Mouse (Mus musculus) midbrain, embryonic 11.5 days (tissue): Measurements from ENCODE around the gene Gm20741. TPM values are rescaled to one million over a fixed set of nuclear protein-coding genes. Genes with fewer than 3 reads are reported as not detected.

ENCODE experiments used
- ATAC-seq: fragments of 200-750 bp; cut with Nextera tagmentation; 2 replicates; pipeline ENCODE4 v1.8.0; 2017; ENCODE audit warnings: moderate TSS enrichment, moderate library complexity; ENCODE audit not compliant: low FRiP score
- DNase-seq: peaks from one replicate; pipeline ENCODE4 v3.0.0; 2015; ENCODE audit warnings: low spot score; ENCODE audit errors: missing footprints
- H3K27ac ChIP-seq: fragments of 300-500 bp; sonication (generic); 2 replicates; pipeline ENCODE4 v1.5.1; 2014; ENCODE audit warnings: low read depth, low read length
- H3K27me3 ChIP-seq: fragments of 300-500 bp; sonication (generic); 2 replicates; pipeline ENCODE4 v1.6.1; 2014; ENCODE audit warnings: mild to moderate bottlenecking, low read length, moderate library complexity, mixed read lengths; ENCODE audit not compliant: control insufficient read depth, insufficient read depth
- H3K36me3 ChIP-seq: fragments of 300-500 bp; sonication (generic); 2 replicates; pipeline ENCODE4 v1.6.1; 2014; ENCODE audit warnings: mild to moderate bottlenecking, low read length, moderate library complexity, mixed read lengths; ENCODE audit not compliant: control insufficient read depth, insufficient read depth
- H3K4me1 ChIP-seq: fragments of 300-500 bp; sonication (generic); 2 replicates; pipeline ENCODE4 v1.6.1; 2014; ENCODE audit warnings: low read length; ENCODE audit not compliant: control insufficient read depth, insufficient read depth
- H3K4me2 ChIP-seq: fragments of 300-500 bp; sonication (generic); 2 replicates; pipeline ENCODE4 v1.6.1; 2014; ENCODE audit warnings: mild to moderate bottlenecking, moderate library complexity
- H3K4me3 ChIP-seq: fragments of 300-500 bp; sonication (generic); 2 replicates; pipeline ENCODE4 v1.5.1; 2014; ENCODE audit warnings: low read depth, low read length
- H3K9ac ChIP-seq: fragments of 300-500 bp; sonication (generic); 2 replicates; pipeline ENCODE4 v1.6.1; 2014; ENCODE audit warnings: low read length
- H3K9me3 ChIP-seq: fragments of 300-500 bp; sonication (generic); 2 replicates; pipeline ENCODE4 v1.6.1; 2016; ENCODE audit warnings: low read length; ENCODE audit not compliant: control insufficient read depth
- WGBS: fragments of 180-500 bp; shearing (Covaris S2); extraction: QIAGEN DNeasy Blood & Tissue Kit; methylation state at CpG from one replicate; pipeline ENCODE4 v1.1.7; 2014; 5-methylcytosine and 5-hydroxymethylcytosine counted together
- polyA plus RNA-seq: library from polyadenylated mRNA; unstranded; fragments of >200 nt; fragmentation: Nextera tagmentation; extraction: Ambion mirVana; gene quantifications from 2 replicates; pipeline ENCODE4 v1.2.1, GENCODE M21; 2014

Gene Gm20741
- not detected in 2 replicates for polyA plus RNA-seq

GRCm38 (mm10) chr16:88811827-88812226 is at the start of gene Gm20741:
Gene Gm20741, minus strand, starts transcription at chr16:88812220.
- Histone ChIP-seq H3K27ac (no peak within 1 kb of the TSS), H3K27me3 (no peaks in the 10 kb centered on the region), H3K4me1 (no peaks in the 10 kb centered on the region), H3K9me3 (no peaks in the 10 kb centered on the region), H3K36me3 (no peaks in the 10 kb centered on the region), H3K4me2 (no peak within 1 kb of the TSS), H3K9ac (no peak within 1 kb of the TSS), H3K4me3 (no peak within 1 kb of the TSS)
- DNase-seq (no peak), ATAC-seq (no peak)
- WGBS: 87% methylated on average over 2 of the region's 2 CpGs

GRCm38 (mm10) chr16:88851450-88851849 is 39.4 kb upstream of the Gm20741 start:
- H3K4me2 ChIP-seq: no peak overlapping the region
- H3K4me1 ChIP-seq: no peaks in the 10 kb centered on the region
- H3K4me3 ChIP-seq: no peak overlapping the region
- H3K27ac ChIP-seq: no peak overlapping the region
- H3K36me3 ChIP-seq: no peaks in the 10 kb centered on the region
- DNase-seq (peak; percentile 85), ATAC-seq (peak; percentile 54; the same call in 1 of the 2 replicates)
- H3K9me3 ChIP-seq: no peaks in the 10 kb centered on the region
- no peak overlapping the region for H3K9ac ChIP-seq
- no peaks in the 10 kb centered on the region for H3K27me3 ChIP-seq
- whole genome bisulfite sequencing: 14% methylated on average over 5 of the region's 5 CpGs

DNA sequence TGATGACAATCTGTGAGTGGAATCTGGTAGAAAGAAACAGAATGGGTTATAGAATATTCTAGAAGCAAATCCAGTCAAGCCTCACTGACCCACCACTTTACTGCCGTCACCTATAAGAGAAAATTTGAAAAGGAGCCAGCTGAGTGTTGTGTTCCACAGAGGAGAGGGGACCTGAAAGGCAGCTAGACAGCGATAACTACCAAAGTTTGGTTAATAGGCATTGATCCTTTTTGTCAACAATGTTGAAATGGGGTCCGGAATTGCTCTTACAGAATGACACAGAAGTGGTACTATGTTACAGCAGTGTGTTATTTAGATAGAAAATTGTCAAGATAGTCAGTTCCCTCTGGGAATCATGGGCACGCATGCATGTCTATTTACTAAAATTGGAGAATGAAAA is 36.5 kb upstream of the Gm20741 start:
- H3K4me2 ChIP-seq: no peak overlapping the region
- WGBS: 79% methylated on average over 4 of the region's 4 CpGs
- ATAC-seq: no peak
- no peak overlapping the region for H3K9ac ChIP-seq
- no peaks in the 10 kb centered on the region for H3K36me3 ChIP-seq
- H3K27ac ChIP-seq: no peak overlapping the region
- H3K4me1 ChIP-seq: no peaks in the 10 kb centered on the region
- no peaks in the 10 kb centered on the region for H3K27me3 ChIP-seq
- H3K4me3 ChIP-seq: no peak overlapping the region
- no peak for DNase-seq
- no peaks in the 10 kb centered on the region for H3K9me3 ChIP-seq

DNA sequence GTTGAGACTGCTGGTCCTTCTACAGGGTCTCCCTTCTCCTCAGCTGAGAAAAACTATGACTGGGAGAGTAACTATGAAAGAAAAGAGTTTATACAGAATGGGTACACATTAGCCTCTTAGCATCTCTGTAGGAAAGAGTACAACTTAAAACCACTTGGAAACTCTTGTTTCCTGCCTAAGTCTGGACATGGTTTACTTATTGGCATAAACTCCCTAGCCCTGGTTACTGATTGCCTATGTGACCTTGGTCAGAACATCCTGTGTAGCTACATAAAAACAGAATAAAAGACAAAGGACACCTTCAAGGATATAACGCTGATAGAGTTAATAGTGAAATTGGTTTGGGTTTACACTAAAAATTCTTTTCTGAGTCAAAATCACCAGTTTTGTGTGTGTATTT is 35.3 kb upstream of the Gm20741 start:
- Histone ChIP-seq H3K4me2 (no peak overlapping the region), H3K4me3 (no peak overlapping the region), H3K27ac (no peak overlapping the region), H3K4me1 (no peaks in the 10 kb centered on the region), H3K36me3 (no peaks in the 10 kb centered on the region), H3K27me3 (no peaks in the 10 kb centered on the region), H3K9ac (no peak overlapping the region), H3K9me3 (no peaks in the 10 kb centered on the region)
- 87% methylated on average over 1 of the region's 1 CpGs for WGBS
- ATAC-seq (no peak), DNase-seq (no peak)

GRCm38 (mm10) chr16:88826978-88827377 is 15.0 kb upstream of the Gm20741 start:
- Histone ChIP-seq H3K9ac (no peak overlapping the region), H3K27ac (no peak overlapping the region), H3K4me2 (no peak overlapping the region), H3K36me3 (no peaks in the 10 kb centered on the region), H3K4me1 (no peaks in the 10 kb centered on the region), H3K9me3 (no peaks in the 10 kb centered on the region), H3K4me3 (no peak overlapping the region), H3K27me3 (no peaks in the 10 kb centered on the region)
- ATAC-seq (no peak), DNase-seq (no peak)
- 87% methylated on average over 3 of the region's 3 CpGs for WGBS

DNA sequence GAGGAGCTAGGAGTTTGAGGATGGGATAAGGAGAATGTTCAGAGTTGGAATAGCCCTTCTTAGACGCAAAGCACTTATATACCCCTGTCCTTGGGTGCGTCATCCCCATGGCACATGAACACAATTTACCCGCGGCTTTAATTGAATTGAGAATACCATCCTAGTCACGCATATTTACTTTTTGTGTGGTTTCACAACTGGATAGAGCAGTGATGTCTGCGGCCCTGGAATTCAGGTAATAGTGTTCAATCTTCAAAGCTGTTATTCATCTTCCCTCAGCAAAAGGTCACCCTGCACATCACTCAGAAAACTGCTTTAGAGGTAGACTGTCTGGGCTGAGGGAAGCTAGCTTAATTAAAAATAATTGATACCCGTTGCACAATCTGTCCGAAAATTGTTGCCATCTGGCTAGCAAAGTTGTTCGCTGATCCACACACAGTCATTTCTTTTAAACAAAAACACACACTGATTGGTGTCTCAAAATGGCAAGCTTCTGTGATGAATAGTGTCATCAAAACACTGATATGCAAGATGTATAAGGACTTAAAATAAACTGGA is 14.2 kb upstream of the Gm20741 start, which contains the start of gene Krtap14:
TSS of gene Krtap14 (minus strand) at position 51 of the 558 bp plus-strand sequence.
- no peaks in the 10 kb centered on the region for H3K9me3 ChIP-seq
- ATAC-seq (no peak), DNase-seq (no peak)
- no peak within 1 kb of the TSS for H3K4me2 ChIP-seq
- no peaks in the 10 kb centered on the region for H3K4me1 ChIP-seq
- no peak within 1 kb of the TSS for H3K4me3 ChIP-seq
- no peak within 1 kb of the TSS for H3K27ac ChIP-seq
- no peak within 1 kb of the TSS for H3K9ac ChIP-seq
- 92% methylated on average over 9 of the region's 9 CpGs for WGBS
- H3K27me3 ChIP-seq: no peaks in the 10 kb centered on the region
- H3K36me3 ChIP-seq: no peaks in the 10 kb centered on the region

DNA sequence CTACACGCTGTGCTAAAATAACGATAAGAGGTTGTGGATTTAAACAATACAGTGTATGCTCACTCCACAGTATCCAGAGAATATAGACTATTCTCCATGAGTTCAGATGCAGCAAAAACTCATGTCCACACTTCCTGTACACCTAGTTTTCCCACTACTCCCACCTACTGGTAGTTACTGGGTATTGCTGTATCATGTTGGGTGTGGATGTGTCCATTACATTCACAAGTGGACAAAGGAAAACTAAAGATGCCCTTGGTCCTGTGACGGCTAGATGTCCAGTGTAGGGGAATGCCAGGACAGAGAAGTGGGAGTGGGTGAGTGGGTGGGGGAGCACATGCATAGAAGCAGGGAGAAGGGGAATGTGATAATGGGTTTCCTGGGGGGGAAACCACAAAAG is 11.7 kb upstream of the Gm20741 start:
- no peak overlapping the region for H3K4me2 ChIP-seq

GRCm38 (mm10) chr16:88820066-88820465 is 8.0 kb upstream of the Gm20741 start, which contains the start of gene Krtap15:
Gene Krtap15, plus strand, starts transcription at chr16:88820215.
- Histone ChIP-seq H3K4me3 (no peak within 1 kb of the TSS), H3K27ac (no peak within 1 kb of the TSS), H3K36me3 (no peaks in the 10 kb centered on the region), H3K4me1 (no peaks in the 10 kb centered on the region), H3K9me3 (no peaks in the 10 kb centered on the region), H3K9ac (no peak within 1 kb of the TSS), H3K4me2 (no peak within 1 kb of the TSS), H3K27me3 (no peaks in the 10 kb centered on the region)
- DNase-seq: no peak
- 85% methylated on average over 3 of the region's 3 CpGs for WGBS
- ATAC-seq: no peak

More for the DNA sequence above, 11.7 kb upstream of the Gm20741 start:
- no peaks in the 10 kb centered on the region for H3K27me3 ChIP-seq
- WGBS: 82% methylated on average over 3 of the region's 3 CpGs
- H3K36me3 ChIP-seq: no peaks in the 10 kb centered on the region
- H3K4me1 ChIP-seq: no peaks in the 10 kb centered on the region
- no peak overlapping the region for H3K9ac ChIP-seq
- ATAC-seq (0 out of 2 replicates have a peak, but pooled peaks have one; percentile 38), DNase-seq (no peak)
- no peak overlapping the region for H3K27ac ChIP-seq
- no peaks in the 10 kb centered on the region for H3K9me3 ChIP-seq
- no peak overlapping the region for H3K4me3 ChIP-seq

DNA sequence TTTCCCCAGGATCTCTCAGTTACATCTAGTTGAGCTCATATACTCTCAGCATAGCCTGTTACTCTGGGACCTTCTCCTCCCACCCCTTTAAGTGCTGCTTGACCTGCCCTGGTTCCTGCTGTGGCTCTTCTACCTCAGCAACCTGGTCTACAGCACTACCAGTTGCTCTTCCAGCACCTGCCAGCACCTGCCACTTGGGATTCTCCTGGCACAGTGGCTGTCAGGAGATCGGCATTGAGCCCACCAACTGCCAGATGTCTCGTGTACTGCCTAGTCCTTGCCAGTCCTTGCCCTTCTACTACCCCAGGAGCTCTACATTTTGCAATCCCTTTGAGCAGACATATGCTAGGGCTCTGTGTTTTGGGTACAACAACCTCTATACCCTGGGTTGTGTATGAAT is 25.2 kb downstream of the Gm20741 start:
- Histone ChIP-seq H3K9me3 (no peaks in the 10 kb centered on the region), H3K9ac (no peak overlapping the region), H3K27ac (no peak overlapping the region), H3K4me3 (no peak overlapping the region), H3K36me3 (no peaks in the 10 kb centered on the region), H3K4me2 (no peak overlapping the region), H3K4me1 (no peaks in the 10 kb centered on the region), H3K27me3 (no peaks in the 10 kb centered on the region)
- WGBS: 82% methylated on average over 2 of the region's 2 CpGs
- no peak for ATAC-seq
- DNase-seq: no peak
